Mouse (Mus musculus): ENCODE data around the gene Gm13694.
"Not testable (repeated sequence)": the region's sequence is repeated elsewhere in the genome, so short reads cannot be mapped to it uniquely, and the experiment has no call there.

GRCm38 (mm10) chr2:83955393-83955792, 23.3 kb upstream of the Gm13694 start, which contains the start of gene Gm13698:
- TF ChIP-seq POLR2A, CTCF (IDR thresholded peaks at IDR 0.05; ENCODE audit: insufficient read depth, low read depth, low read length): not testable (repeated sequence)
